Mouse (Mus musculus): ENCODE data around the gene Fam183b. TPM values are rescaled to one million over a fixed set of nuclear protein-coding genes. Genes with fewer than 3 reads are reported as not detected.

The Fam183b gene
- polyA plus RNA-seq, 1 experiment from 2014 or later: 1.9 TPM

Other genes with a start within 250 kb of the Fam183b start
- gene Olfr328, start 246.3 kb downstream of the Fam183b start, polyA plus RNA-seq (2016; fragmentation: Nextera tagmentation; extraction: Ambion mirVana): not detected in 2 replicates
- not detected in 2 replicates for gene Olfr224, start 231.4 kb downstream of the Fam183b start, polyA plus RNA-seq (2016; fragmentation: Nextera tagmentation; extraction: Ambion mirVana)
- not detected in 2 replicates for gene Olfr325, start 224.2 kb downstream of the Fam183b start, polyA plus RNA-seq (2016; fragmentation: Nextera tagmentation; extraction: Ambion mirVana)
- not detected in 2 replicates for gene Olfr324, start 206.8 kb downstream of the Fam183b start, polyA plus RNA-seq (2016; fragmentation: Nextera tagmentation; extraction: Ambion mirVana)
- not detected in 2 replicates for gene 2210407C18Rik, start 185.9 kb downstream of the Fam183b start, polyA plus RNA-seq (2016; fragmentation: Nextera tagmentation; extraction: Ambion mirVana)
- gene Olfr323, start 171.5 kb downstream of the Fam183b start, polyA plus RNA-seq (2016; fragmentation: Nextera tagmentation; extraction: Ambion mirVana): not detected in 2 replicates
- gene Trim58, start 161.5 kb downstream of the Fam183b start, polyA plus RNA-seq (2016; fragmentation: Nextera tagmentation; extraction: Ambion mirVana): 0.33 and 0.35 TPM in 2 replicates
- not detected in 2 replicates for gene Olfr322, start 143.2 kb downstream of the Fam183b start, polyA plus RNA-seq (2016; fragmentation: Nextera tagmentation; extraction: Ambion mirVana)
- gene Olfr320, start 120.9 kb downstream of the Fam183b start, polyA plus RNA-seq (2016; fragmentation: Nextera tagmentation; extraction: Ambion mirVana): not detected in 2 replicates
- not detected in 2 replicates for gene Olfr319, start 102.8 kb downstream of the Fam183b start, polyA plus RNA-seq (2016; fragmentation: Nextera tagmentation; extraction: Ambion mirVana)
- gene Olfr318, start 77.9 kb downstream of the Fam183b start, polyA plus RNA-seq (2016; fragmentation: Nextera tagmentation; extraction: Ambion mirVana): not detected in 2 replicates
- not detected in 2 replicates for gene Olfr317, start 62.7 kb downstream of the Fam183b start, polyA plus RNA-seq (2016; fragmentation: Nextera tagmentation; extraction: Ambion mirVana)
- gene Olfr316, start 49.2 kb downstream of the Fam183b start, polyA plus RNA-seq (2016; fragmentation: Nextera tagmentation; extraction: Ambion mirVana): not detected in 2 replicates
- gene Olfr315, start 28.8 kb downstream of the Fam183b start, polyA plus RNA-seq (2016; fragmentation: Nextera tagmentation; extraction: Ambion mirVana): not detected in 2 replicates
- gene Olfr314, start 19.0 kb downstream of the Fam183b start, polyA plus RNA-seq (2016; fragmentation: Nextera tagmentation; extraction: Ambion mirVana): not detected in 2 replicates
- not detected in 2 replicates for gene Olfr313, start 13.0 kb upstream of the Fam183b start, polyA plus RNA-seq (2016; fragmentation: Nextera tagmentation; extraction: Ambion mirVana)
- gene Olfr312, start 27.3 kb upstream of the Fam183b start, polyA plus RNA-seq (2016; fragmentation: Nextera tagmentation; extraction: Ambion mirVana): not detected in 2 replicates
- gene Olfr311, start 37.3 kb upstream of the Fam183b start, polyA plus RNA-seq (2016; fragmentation: Nextera tagmentation; extraction: Ambion mirVana): not detected in 2 replicates
- 8.9 and 9.3 TPM in 2 replicates for gene Gm12258, start 45.2 kb upstream of the Fam183b start, polyA plus RNA-seq (2016; fragmentation: Nextera tagmentation; extraction: Ambion mirVana)
- 9.3 and 9.4 TPM in 2 replicates for gene 2810021J22Rik, start 65.3 kb upstream of the Fam183b start, polyA plus RNA-seq (2016; fragmentation: Nextera tagmentation; extraction: Ambion mirVana)
- gene Zfp39, start 102.3 kb upstream of the Fam183b start, polyA plus RNA-seq (2016; fragmentation: Nextera tagmentation; extraction: Ambion mirVana): 5.8 and 6.4 TPM in 2 replicates
- 0.05 TPM in 1 of 2 replicates, not detected in the other for gene Btnl10, start 115.9 kb upstream of the Fam183b start, polyA plus RNA-seq (2016; fragmentation: Nextera tagmentation; extraction: Ambion mirVana)
- gene Rnf187, start 137.0 kb upstream of the Fam183b start, polyA plus RNA-seq (2016; fragmentation: Nextera tagmentation; extraction: Ambion mirVana): 265 and 273 TPM in 2 replicates
- gene Hist3h2ba, start 147.0 kb upstream of the Fam183b start, polyA plus RNA-seq (2016; fragmentation: Nextera tagmentation; extraction: Ambion mirVana): 22.7 and 36.5 TPM in 2 replicates
- 15.1 and 19.4 TPM in 2 replicates for gene Hist3h2a, start 152.7 kb upstream of the Fam183b start, polyA plus RNA-seq (2016; fragmentation: Nextera tagmentation; extraction: Ambion mirVana)
- gene Trim17, start 152.7 kb upstream of the Fam183b start, polyA plus RNA-seq (2016; fragmentation: Nextera tagmentation; extraction: Ambion mirVana): 0.19 and 0.31 TPM in 2 replicates
- 18.5 and 19.6 TPM in 2 replicates for gene Trim11, start 176.1 kb upstream of the Fam183b start, polyA plus RNA-seq (2016; fragmentation: Nextera tagmentation; extraction: Ambion mirVana)

All from forebrain, embryonic 10.5 days (tissue).